Mouse (Mus musculus) forebrain, embryonic 11.5 days (tissue): Measurements from ENCODE around the gene Procr. TPM values are rescaled to one million over a fixed set of nuclear protein-coding genes. Genes with fewer than 3 reads are reported as not detected.

Experiments used
- ATAC-seq: fragments of 200-750 bp; cut with Nextera tagmentation; replicated peaks from 2 replicates; pipeline ENCODE4 v1.8.0; 2017; ENCODE audit warnings: moderate TSS enrichment; ENCODE audit not compliant: low FRiP score
- DNase-seq: peaks from one replicate; pipeline ENCODE4 v3.0.0-alpha.2; 2017; ENCODE audit warnings: low spot score
- H3K27ac ChIP-seq: fragments of 300-500 bp; sonication (generic); 2 replicates; pipeline ENCODE4 v1.5.1; 2014; ENCODE audit warnings: low read depth, low read length
- H3K27me3 ChIP-seq: fragments of 300-500 bp; sonication (generic); 2 replicates; pipeline ENCODE4 v1.6.1; 2014; ENCODE audit warnings: mild to moderate bottlenecking, low read length, mixed read lengths; ENCODE audit not compliant: control insufficient read depth, insufficient read depth
- H3K36me3 ChIP-seq: fragments of 300-500 bp; sonication (generic); 2 replicates; pipeline ENCODE4 v1.6.1; 2014; ENCODE audit warnings: mild to moderate bottlenecking, low read length, moderate library complexity, mixed read lengths; ENCODE audit not compliant: control insufficient read depth, insufficient read depth
- H3K4me1 ChIP-seq: fragments of 300-500 bp; sonication (generic); replicated peaks from 2 replicates; pipeline ENCODE4 v1.6.1; 2014; ENCODE audit warnings: low read length, mixed read lengths; ENCODE audit not compliant: control insufficient read depth, insufficient read depth
- H3K4me2 ChIP-seq: fragments of 300-500 bp; sonication (generic); 2 replicates; pipeline ENCODE4 v1.6.1; 2014; ENCODE audit warnings: low read depth, mild to moderate bottlenecking, low read length, moderate library complexity, mixed read lengths; ENCODE audit not compliant: severe bottlenecking
- H3K4me3 ChIP-seq: fragments of 300-500 bp; sonication (generic); 2 replicates; pipeline ENCODE4 v1.5.1; 2014; ENCODE audit warnings: low read depth, low read length
- H3K9ac ChIP-seq: fragments of 300-500 bp; sonication (generic); 2 replicates; pipeline ENCODE4 v1.6.1; 2014; ENCODE audit warnings: low read length
- H3K9me3 ChIP-seq: fragments of 300-500 bp; sonication (generic); 2 replicates; pipeline ENCODE4 v1.6.1; 2016; ENCODE audit warnings: low read length, mixed read lengths; ENCODE audit not compliant: control insufficient read depth
- WGBS: fragments of 180-500 bp; shearing (Covaris S2); extraction: QIAGEN DNeasy Blood & Tissue Kit; methylation state at CpG from one replicate; pipeline ENCODE4 v1.1.7; 2014; 5-methylcytosine and 5-hydroxymethylcytosine counted together
- polyA plus RNA-seq: library from polyadenylated mRNA; unstranded; fragments of >200 nt; fragmentation: Nextera tagmentation; extraction: Ambion mirVana; gene quantifications from 2 replicates; pipeline ENCODE4 v1.2.1, GENCODE M21; 2014

The Procr gene
- polyA plus RNA-seq, 1 experiment from 2014 or later, result 0.96 TPM

- Histone ChIP-seq H3K4me2 (no peak overlapping the region), H3K27me3 (no peaks in the 10 kb centered on the region), H3K9ac (no peak overlapping the region), H3K9me3 (no peaks in the 10 kb centered on the region), H3K4me3 (no peak overlapping the region), H3K36me3 (no peaks in the 10 kb centered on the region), H3K4me1 (no peaks in the 10 kb centered on the region), H3K27ac (no peak overlapping the region)
- no peak for ATAC-seq
- DNase-seq, result no peak
- WGBS, result 78% methylated on average over 5 of the region's 5 CpGs
Measured at GRCm38 (mm10) chr2:155804053-155804452, 53.1 kb downstream of the Procr start.

Other genes with a start within 250 kb of the Procr start
- 20.6 and 22.9 TPM in 2 replicates for gene Acss2, start 233.2 kb upstream of the Procr start, polyA plus RNA-seq
- gene Ggt7, start 232.9 kb upstream of the Procr start, polyA plus RNA-seq, result 10.6 and 11.3 TPM in 2 replicates
- 18.1 and 22.3 TPM in 2 replicates for gene Gss, start 158.3 kb upstream of the Procr start, polyA plus RNA-seq
- 0.27 and 0.31 TPM in 2 replicates for gene Myh7b, start 139.9 kb upstream of the Procr start, polyA plus RNA-seq
- gene Trpc4ap, start 58.7 kb upstream of the Procr start, polyA plus RNA-seq, result 141 and 154 TPM in 2 replicates
- 31.8 and 33.2 TPM in 2 replicates for gene Edem2, start 21.6 kb upstream of the Procr start, polyA plus RNA-seq
- not detected in 2 replicates for gene Gm17581, start 15.3 kb upstream of the Procr start, polyA plus RNA-seq
- gene Mmp24, start 24.2 kb downstream of the Procr start, polyA plus RNA-seq, result 1.0 and 2.0 TPM in 2 replicates
- 6.9 and 8.0 TPM in 2 replicates for gene BC029722, start 68.3 kb downstream of the Procr start, polyA plus RNA-seq
- 164 and 198 TPM in 2 replicates for gene Eif6, start 75.8 kb downstream of the Procr start, polyA plus RNA-seq
- gene Fam83c, start 83.7 kb downstream of the Procr start, polyA plus RNA-seq, result 0.23 and 0.39 TPM in 2 replicates
- 70.0 and 78.0 TPM in 2 replicates for gene Uqcc1, start 179.2 kb downstream of the Procr start, polyA plus RNA-seq
- not detected in 2 replicates for gene Gm15557, start 189.6 kb downstream of the Procr start, polyA plus RNA-seq
- 1.8 and 2.0 TPM in 2 replicates for gene Gdf5, start 194.2 kb downstream of the Procr start, polyA plus RNA-seq
- gene Cep250, start 205.3 kb downstream of the Procr start, polyA plus RNA-seq, result 27.4 and 28.8 TPM in 2 replicates